Mouse (Mus musculus) kidney, adult 2 months (tissue): ENCODE results near the gene Tmem131. TPM values are rescaled to one million over a fixed set of nuclear protein-coding genes. Genes with fewer than 3 reads are reported as not detected.

Experiments used
- DNase-seq: peaks from one replicate; pipeline ENCODE4 v3.0.0; 2021
- H3K27ac ChIP-seq: fragments of 200-500 bp; 2 replicates; pipeline ENCODE4 v1.5.1; 2012; ENCODE audit warnings: low read depth, low read length, control low read depth, inconsistent platforms; ENCODE audit not compliant: insufficient read depth
- H3K27me3 ChIP-seq: fragments of 200-500 bp; replicated peaks from 2 replicates; pipeline ENCODE4 v1.6.1; 2012; ENCODE audit warnings: mild to moderate bottlenecking, moderate library complexity, low read length, inconsistent platforms; ENCODE audit not compliant: control insufficient read depth, insufficient read depth
- H3K36me3 ChIP-seq: fragments of 200-500 bp; 2 replicates; pipeline ENCODE4 v1.6.1; 2012; ENCODE audit warnings: mild to moderate bottlenecking, moderate library complexity, low read length, inconsistent platforms; ENCODE audit not compliant: control insufficient read depth, insufficient read depth
- H3K4me1 ChIP-seq: fragments of 200-500 bp; 2 replicates; pipeline ENCODE4 v1.6.1; 2011; ENCODE audit warnings: low read length; ENCODE audit not compliant: control insufficient read depth, insufficient read depth
- H3K4me3 ChIP-seq: fragments of 200-500 bp; 2 replicates; pipeline ENCODE4 v1.5.1; 2011; ENCODE audit warnings: mild to moderate bottlenecking, low read depth, low read length, control low read depth; ENCODE audit not compliant: insufficient read depth
- CTCF ChIP-seq: fragments of 200-500 bp; conservative IDR thresholded peaks from 2 replicates; pipeline ENCODE4 v1.5.1; 2011; ENCODE audit warnings: low read depth, mild to moderate bottlenecking, control low read depth, low read length, moderate library complexity, mixed read lengths; ENCODE audit not compliant: insufficient read depth, insufficient read length
- POLR2A ChIP-seq: fragments of 200-500 bp; IDR thresholded peaks from one replicate; pipeline ENCODE4 v1.6.1; 2011; ENCODE audit warnings: low read depth, low read length, control low read depth
- WGBS: fragments of 180-500 bp; shearing (Covaris S2); methylation state at CpG from one replicate; pipeline ENCODE4 v1.1.7; 2018; 5-methylcytosine and 5-hydroxymethylcytosine counted together
- polyA plus RNA-seq: library from polyadenylated mRNA; depleted of rRNA; stranded (reverse); fragments of >200 nt; gene quantifications from 2 replicates; pipeline ENCODE4 v1.2.3, GENCODE M21; 2012

Tmem131 gene
- polyA plus RNA-seq, 1 experiment = 18.9 TPM

DNA sequence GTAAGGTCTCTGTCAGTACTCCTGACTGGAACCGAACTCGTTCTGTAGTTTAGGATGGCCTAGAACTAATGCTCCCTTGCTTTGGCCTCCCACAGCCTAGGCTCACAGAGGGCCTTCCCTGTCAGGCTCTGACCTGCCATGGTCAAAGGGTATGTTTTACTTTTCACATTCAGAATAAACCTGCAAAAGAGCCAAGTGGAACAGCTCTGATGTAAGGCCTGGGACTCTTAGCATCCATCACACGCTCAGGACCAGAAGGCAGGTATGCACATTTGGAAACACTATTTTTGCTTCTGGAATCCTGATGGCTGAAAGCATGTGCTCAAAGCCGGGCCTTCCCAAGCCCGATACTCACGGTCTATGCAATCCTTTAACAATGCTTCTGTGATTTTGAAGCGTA, 131.7 kb downstream of the Tmem131 start:
- no peaks in the 10 kb centered on the region for H3K4me1 ChIP-seq
- TF ChIP-seq CTCF (no peak), POLR2A (no peak)
- peaks cover 4% of the 10 kb centered on the region for H3K36me3 ChIP-seq
- no peak overlapping the region for H3K27ac ChIP-seq
- H3K27me3 ChIP-seq = no peaks in the 10 kb centered on the region
- no peak for DNase-seq
- no peak overlapping the region for H3K4me3 ChIP-seq
- WGBS = 89% methylated on average over 7 of the region's 7 CpGs

DNA sequence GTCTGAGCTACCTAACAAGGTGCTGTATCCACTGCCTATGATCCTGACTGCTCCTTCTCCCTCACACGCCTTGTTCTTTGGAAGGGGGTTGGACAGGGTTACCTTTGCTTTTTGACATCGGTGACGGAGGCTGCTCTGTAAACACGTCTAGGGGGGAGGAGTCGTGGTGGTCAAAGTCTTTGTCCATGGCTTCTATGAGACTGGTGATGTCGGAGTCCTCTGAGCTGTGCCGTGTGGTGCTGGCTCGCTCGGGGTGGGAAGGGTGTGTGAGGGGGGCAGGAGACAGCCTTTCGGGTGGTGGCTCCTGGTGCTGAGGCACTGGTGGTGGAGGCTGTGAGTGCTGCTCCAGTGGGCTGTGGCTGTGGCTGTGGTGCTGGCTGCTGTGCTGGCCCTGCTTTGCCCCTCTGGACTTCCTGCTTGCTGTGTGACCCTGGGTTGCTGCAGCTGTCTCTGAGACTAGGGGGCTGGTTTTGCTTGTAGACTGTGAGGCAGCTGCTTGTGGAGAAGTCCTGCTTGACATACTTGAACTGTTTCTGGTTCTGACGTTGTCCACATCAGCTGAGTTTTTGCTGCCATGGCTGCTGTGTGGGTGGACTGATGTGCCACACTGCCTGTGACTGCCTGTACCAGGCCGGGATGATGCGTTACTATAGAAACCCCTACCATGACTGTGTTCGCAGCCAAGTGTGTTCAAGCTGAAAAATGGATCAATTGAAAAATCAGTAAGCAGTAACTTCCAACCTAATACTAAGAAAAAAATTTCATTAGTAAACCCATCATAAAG, 135.5 kb downstream of the Tmem131 start:
- Histone ChIP-seq H3K27me3 (no peaks in the 10 kb centered on the region), H3K4me1 (no peaks in the 10 kb centered on the region), H3K4me3 (no peak overlapping the region), H3K27ac (no peak overlapping the region), H3K36me3 (peaks cover 5% of the 10 kb centered on the region)
- 89% methylated on average over 14 of the region's 14 CpGs for WGBS
- no peak for DNase-seq
- TF ChIP-seq POLR2A (no peak), CTCF (no peak)

- H3K36me3 ChIP-seq = peaks cover 5% of the 10 kb centered on the region
- DNase-seq = no peak
- no peak for TF ChIP-seq CTCF
- no peak for TF ChIP-seq POLR2A
Observed at GRCm38 (mm10) chr1:36807086-36807485, 136.4 kb downstream of the Tmem131 start.

GRCm38 (mm10) chr1:36806181-36806905, 137.1 kb downstream of the Tmem131 start:
- Histone ChIP-seq H3K4me1 (no peaks in the 10 kb centered on the region), H3K27me3 (no peaks in the 10 kb centered on the region), H3K27ac (no peak overlapping the region), H3K36me3 (peaks cover 3% of the 10 kb centered on the region), H3K4me3 (no peak overlapping the region)
- no peak for DNase-seq
- 97% methylated on average over 7 of the region's 7 CpGs for WGBS
- TF ChIP-seq POLR2A = no peak
- no peak for TF ChIP-seq CTCF

More at GRCm38 (mm10) chr1:36807086-36807485, 136.4 kb downstream of the Tmem131 start:
- Histone ChIP-seq H3K27me3 (no peaks in the 10 kb centered on the region), H3K4me3 (no peak overlapping the region), H3K27ac (no peak overlapping the region), H3K4me1 (no peaks in the 10 kb centered on the region)
- 72% methylated on average over 1 of the region's 1 CpGs for WGBS

GRCm38 (mm10) chr1:36804833-36805232, 138.6 kb downstream of the Tmem131 start:
- TF ChIP-seq CTCF = no peak
- Histone ChIP-seq H3K27ac (no peak overlapping the region), H3K4me3 (no peak overlapping the region), H3K27me3 (no peaks in the 10 kb centered on the region), H3K36me3 (peaks cover 3% of the 10 kb centered on the region), H3K4me1 (no peaks in the 10 kb centered on the region)
- 94% methylated on average over 4 of the region's 4 CpGs for WGBS
- DNase-seq = no peak

DNA sequence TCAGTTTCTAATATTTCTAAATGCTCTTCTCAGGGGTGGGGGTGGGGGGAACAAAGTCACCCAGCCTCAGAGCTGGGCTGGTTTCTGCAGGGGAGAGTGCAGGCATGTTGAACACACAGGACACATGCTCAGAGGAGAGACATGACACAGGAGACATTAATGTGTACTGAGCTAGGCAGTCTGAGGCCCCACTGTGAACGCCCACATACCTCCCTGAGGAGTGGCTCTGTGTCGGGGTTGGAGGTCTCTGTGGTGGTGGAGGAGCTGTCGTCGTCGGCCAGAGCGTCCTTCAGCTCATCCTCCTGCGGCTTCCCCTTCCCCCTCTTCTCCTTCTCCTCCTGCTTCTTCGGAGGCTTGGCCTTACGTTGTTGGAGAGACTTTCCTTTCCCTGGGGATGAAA, 139.2 kb downstream of the Tmem131 start:
- no peak overlapping the region for H3K27ac ChIP-seq
- no peaks in the 10 kb centered on the region for H3K4me1 ChIP-seq
- H3K27me3 ChIP-seq = no peaks in the 10 kb centered on the region
- no peak overlapping the region for H3K4me3 ChIP-seq
- DNase-seq = no peak
- WGBS = 69% methylated on average over 9 of the region's 9 CpGs
- no peak for TF ChIP-seq CTCF
- TF ChIP-seq POLR2A = no peak
- H3K36me3 ChIP-seq = peaks cover 3% of the 10 kb centered on the region

DNA sequence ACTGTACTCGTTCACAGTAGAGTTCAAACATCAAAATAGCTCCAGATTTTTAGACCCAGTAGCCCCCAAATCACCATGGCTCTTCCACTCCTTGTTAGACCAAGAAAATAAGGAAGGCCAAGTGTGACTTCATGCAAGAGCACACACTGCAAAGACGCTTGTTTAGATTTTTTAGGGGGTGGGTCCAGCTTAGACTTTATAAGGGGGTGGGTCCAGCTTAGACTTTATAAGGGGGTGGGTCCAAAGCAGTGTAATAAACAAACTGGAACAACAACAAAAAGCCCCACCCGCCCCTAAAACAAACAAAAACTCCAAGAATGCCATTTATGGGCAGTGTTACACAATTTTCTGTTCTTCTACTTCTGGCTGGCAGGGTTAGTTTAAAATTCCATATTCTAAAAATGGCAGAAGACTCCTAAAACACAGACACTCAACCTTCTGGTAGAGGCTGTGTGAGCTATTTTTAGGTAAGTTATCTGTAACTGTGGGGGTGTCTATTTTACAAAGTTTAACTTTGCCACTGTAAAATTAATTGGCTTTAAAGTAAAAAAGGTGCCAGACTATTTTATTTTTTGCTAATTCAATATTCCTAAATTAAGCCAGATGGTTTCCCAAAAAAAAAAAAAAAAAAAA, 143.0 kb downstream of the Tmem131 start:
- TF ChIP-seq POLR2A = no peak
- Histone ChIP-seq H3K36me3 (peaks cover 2% of the 10 kb centered on the region), H3K4me3 (no peak overlapping the region), H3K4me1 (no peaks in the 10 kb centered on the region), H3K27ac (no peak overlapping the region), H3K27me3 (no peaks in the 10 kb centered on the region)
- no peak for DNase-seq
- 71% methylated on average over 3 of the region's 3 CpGs for WGBS
